Mouse (Mus musculus) forebrain, postnatal 0 days (tissue): ENCODE measurements around the gene Tex50. TPM values are rescaled to one million over a fixed set of nuclear protein-coding genes. Genes with fewer than 3 reads are reported as not detected.
"Not testable (repeated sequence)": the region's sequence is repeated elsewhere in the genome, so short reads cannot be mapped to it uniquely, and the experiment has no call there.

Experiments used
- ATAC-seq: fragments of 200-750 bp; cut with Nextera tagmentation; 2 replicates; pipeline ENCODE4 v1.8.0; 2017; ENCODE audit warnings: mild to moderate bottlenecking, moderate library complexity
- DNase-seq: peaks from one replicate; pipeline ENCODE4 v3.0.0-alpha.2; 2015
- H3K27ac ChIP-seq: fragments of 300-500 bp; sonication (generic); 2 replicates; pipeline ENCODE4 v1.5.1; 2014; ENCODE audit warnings: low read depth, mild to moderate bottlenecking, antibody characterized with exemption, low read length, moderate library complexity, mixed read lengths
- H3K27me3 ChIP-seq: fragments of 300-500 bp; sonication (generic); 2 replicates; pipeline ENCODE4 v1.6.1; 2014; ENCODE audit warnings: mild to moderate bottlenecking, low read length, mixed read lengths; ENCODE audit not compliant: insufficient read depth
- H3K36me3 ChIP-seq: fragments of 300-500 bp; sonication (generic); 2 replicates; pipeline ENCODE4 v1.6.1; 2014; ENCODE audit warnings: mild to moderate bottlenecking, moderate library complexity; ENCODE audit not compliant: insufficient read depth
- H3K4me1 ChIP-seq: fragments of 300-500 bp; sonication (generic); 2 replicates; pipeline ENCODE4 v1.6.1; 2014; ENCODE audit warnings: antibody characterized with exemption; ENCODE audit not compliant: insufficient read depth
- H3K4me2 ChIP-seq: fragments of 300-500 bp; sonication (generic); 2 replicates; pipeline ENCODE4 v1.6.1; 2014; ENCODE audit warnings: low read depth, mild to moderate bottlenecking, moderate library complexity
- H3K4me3 ChIP-seq: fragments of 300-500 bp; sonication (generic); 2 replicates; pipeline ENCODE4 v1.5.1; 2014; ENCODE audit warnings: low read depth, low read length, mixed read lengths
- H3K9ac ChIP-seq: fragments of 300-500 bp; sonication (generic); 2 replicates; pipeline ENCODE4 v1.6.1; 2014; ENCODE audit warnings: mild to moderate bottlenecking
- H3K9me3 ChIP-seq: fragments of 300-500 bp; sonication (generic); 2 replicates; pipeline ENCODE4 v1.6.1; 2016; ENCODE audit warnings: low read length
- CTCF ChIP-seq: sonication (generic); IDR thresholded peaks from 2 replicates; pipeline ENCODE4 v1.5.1; 2016; ENCODE audit warnings: antibody characterized with exemption, control low read depth, low read depth
- WGBS: fragments of 180-500 bp; shearing (Covaris S2); extraction: QIAGEN DNeasy Blood & Tissue Kit; methylation state at CpG from one replicate; pipeline ENCODE4 v1.1.7; 2014; 5-methylcytosine and 5-hydroxymethylcytosine counted together
- polyA plus RNA-seq: library from polyadenylated mRNA; unstranded; fragments of >200 nt; fragmentation: Nextera tagmentation; extraction: Ambion mirVana; gene quantifications from 2 replicates; pipeline ENCODE4 v1.2.1, GENCODE M21; 2015
- total RNA-seq: library from RNA; depleted of rRNA; stranded (reverse); fragments of >200 nt; gene quantifications from 2 replicates; pipeline ENCODE4 v1.2.3, GENCODE M21; 2014; rRNA removed

The Tex50 gene
- total RNA-seq (not detected in 2 replicates), polyA plus RNA-seq (0.16 TPM in 1 of 2 replicates, not detected in the other)

GRCm38 (mm10) chr1:161159214-161159613 is at the start of gene Tex50:
Gene Tex50, minus strand, starts transcription at chr1:161159314.
- 90% methylated on average over 3 of the region's 3 CpGs for WGBS
- H3K4me1 ChIP-seq, result no peaks in the 10 kb centered on the region
- H3K4me2 ChIP-seq, result no peak within 1 kb of the TSS
- no peak within 1 kb of the TSS for H3K4me3 ChIP-seq
- H3K9me3 ChIP-seq, result no peaks in the 10 kb centered on the region
- DNase-seq (no peak), ATAC-seq (no peak)
- H3K27ac ChIP-seq, result no peak within 1 kb of the TSS
- no peaks in the 10 kb centered on the region for H3K36me3 ChIP-seq
- H3K27me3 ChIP-seq, result no peaks in the 10 kb centered on the region
- H3K9ac ChIP-seq, result no peak within 1 kb of the TSS
- no peak for TF ChIP-seq CTCF

DNA sequence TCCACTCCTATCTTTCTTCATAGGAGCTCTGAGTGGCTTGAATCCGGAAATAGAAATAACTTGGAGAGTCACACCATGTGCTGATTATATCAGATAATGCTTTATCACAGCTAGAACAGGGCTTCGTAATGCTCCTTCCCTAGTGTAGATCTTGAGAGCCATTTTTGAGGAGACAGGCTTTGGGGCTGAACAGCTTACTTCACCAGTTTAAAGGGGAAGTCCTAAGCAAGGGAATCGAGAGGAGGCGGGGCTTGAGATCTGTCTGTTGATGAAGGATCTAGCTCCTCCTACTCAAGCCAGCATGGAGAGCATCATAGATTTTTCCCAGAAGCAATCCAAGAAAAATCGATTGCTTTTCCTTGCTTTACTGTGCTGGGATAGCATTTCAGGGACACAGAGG is 40.7 kb upstream of the Tex50 start:
- Histone ChIP-seq H3K36me3 (no peaks in the 10 kb centered on the region), H3K27ac (no peak overlapping the region), H3K4me1 (no peaks in the 10 kb centered on the region), H3K4me2 (no peak overlapping the region), H3K4me3 (no peak overlapping the region), H3K9ac (no peak overlapping the region), H3K9me3 (no peaks in the 10 kb centered on the region), H3K27me3 (no peaks in the 10 kb centered on the region)
- DNase-seq (no peak), ATAC-seq (no peak)
- TF ChIP-seq CTCF, result no peak
- 86% methylated on average over 5 of the region's 5 CpGs for WGBS

- not testable (repeated sequence) for H3K36me3 ChIP-seq, H3K4me1 ChIP-seq, H3K9me3 ChIP-seq, DNase-seq, H3K27me3 ChIP-seq, ATAC-seq
- Histone ChIP-seq H3K4me2 (peak overlapping the region; percentile 62), H3K9ac (peak overlapping the region; percentile 22), H3K4me3 (peak overlapping the region; percentile 41), H3K27ac (peak overlapping the region; percentile 60; the same call in 1 of the 2 replicates)
- 26% methylated on average over 11 of the region's 11 CpGs for WGBS
Observed at GRCm38 (mm10) chr1:161196364-161196763, 37.2 kb upstream of the Tex50 start.

- peak; percentile 98 for ATAC-seq
- Histone ChIP-seq H3K4me3 (peak overlapping the region; percentile 41), H3K4me2 (peak overlapping the region; percentile 62), H3K27me3 (no peaks in the 10 kb centered on the region), H3K9ac (peak overlapping the region; percentile 22), H3K4me1 (no peaks in the 10 kb centered on the region), H3K9me3 (no peaks in the 10 kb centered on the region), H3K27ac (peak overlapping the region; percentile 60), H3K36me3 (no peaks in the 10 kb centered on the region)
- under 1% methylated on average over 16 of the region's 16 CpGs for WGBS
- DNase-seq, result peak; percentile 92
- TF ChIP-seq CTCF, result peak; percentile 93
Observed at GRCm38 (mm10) chr1:161195541-161196351, 36.6 kb upstream of the Tex50 start.

GRCm38 (mm10) chr1:161190253-161190910 is 31.3 kb upstream of the Tex50 start:
- no peak for DNase-seq
- WGBS, result 79% methylated on average over 9 of the region's 9 CpGs
- no peaks in the 10 kb centered on the region for H3K9me3 ChIP-seq
- ATAC-seq, result no peak
- H3K36me3 ChIP-seq, result no peaks in the 10 kb centered on the region
- H3K4me3 ChIP-seq, result no peak overlapping the region
- no peak for TF ChIP-seq CTCF
- H3K4me1 ChIP-seq, result no peaks in the 10 kb centered on the region
- no peak overlapping the region for H3K4me2 ChIP-seq
- H3K9ac ChIP-seq, result no peak overlapping the region
- H3K27ac ChIP-seq, result no peak overlapping the region
- H3K27me3 ChIP-seq, result no peaks in the 10 kb centered on the region

- no peak for DNase-seq
- H3K4me2 ChIP-seq, result no peak overlapping the region
- no peak overlapping the region for H3K27ac ChIP-seq
- TF ChIP-seq CTCF, result no peak
- no peak overlapping the region for H3K9ac ChIP-seq
- H3K4me3 ChIP-seq, result no peak overlapping the region
- WGBS, result 95% methylated on average over 3 of the region's 3 CpGs
- no peaks in the 10 kb centered on the region for H3K36me3 ChIP-seq
- no peaks in the 10 kb centered on the region for H3K9me3 ChIP-seq
- H3K27me3 ChIP-seq, result no peaks in the 10 kb centered on the region
- H3K4me1 ChIP-seq, result no peaks in the 10 kb centered on the region
- no peak for ATAC-seq
Observed at GRCm38 (mm10) chr1:161185431-161185830, 26.3 kb upstream of the Tex50 start.

DNA sequence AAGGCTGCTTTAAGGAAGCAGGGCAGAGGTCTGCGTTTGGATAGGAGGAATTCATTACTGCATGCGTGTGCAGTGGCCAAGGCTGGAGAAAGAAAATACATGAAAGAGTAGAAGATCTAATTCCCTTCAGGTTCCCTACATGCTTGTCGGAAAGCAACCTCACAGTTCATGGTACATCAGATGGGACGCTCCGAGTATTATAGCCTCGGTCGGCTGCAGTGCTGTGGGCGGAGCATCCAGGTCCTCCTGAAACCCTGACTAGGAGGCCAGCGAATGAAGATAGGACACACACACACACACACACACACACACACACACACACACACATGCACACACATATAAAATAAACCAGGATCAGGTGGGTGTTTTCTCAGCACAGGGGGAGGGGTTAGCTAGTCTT is 24.6 kb upstream of the Tex50 start:
- Histone ChIP-seq H3K27me3 (no peaks in the 10 kb centered on the region), H3K36me3 (no peaks in the 10 kb centered on the region), H3K9ac (no peak overlapping the region), H3K4me1 (no peaks in the 10 kb centered on the region), H3K9me3 (no peaks in the 10 kb centered on the region), H3K4me2 (no peak overlapping the region), H3K4me3 (no peak overlapping the region), H3K27ac (no peak overlapping the region)
- TF ChIP-seq CTCF, result no peak
- DNase-seq (no peak), ATAC-seq (no peak)
- 84% methylated on average over 9 of the region's 9 CpGs for WGBS
